Mouse (Mus musculus): ENCODE results near the gene Adgrf2.

DNA sequence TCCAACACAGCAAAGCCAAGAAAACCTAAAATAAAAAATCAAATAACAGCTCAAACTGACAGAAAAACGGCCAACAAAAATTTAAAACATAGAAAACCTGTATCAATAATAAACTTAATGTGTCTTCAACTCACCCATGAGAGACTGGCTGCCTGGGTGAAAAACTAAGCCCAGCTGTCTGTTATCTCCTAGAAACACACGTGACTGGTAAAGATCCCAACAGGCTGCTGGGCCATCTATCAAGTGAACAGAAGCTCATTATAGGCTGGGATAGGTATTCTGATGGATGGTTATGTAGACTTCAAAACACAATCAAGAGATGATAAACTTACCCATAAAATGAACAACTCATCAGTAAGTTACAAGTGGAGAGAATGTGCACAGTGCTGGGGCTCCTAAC is 47.7 kb upstream of the Adgrf2 start:
- TF ChIP-seq POLR2A (IDR thresholded peaks at IDR 0.05; ENCODE audit: control insufficient read depth, extremely low read depth, insufficient read depth, low read length, poor library complexity) (no peak), CTCF (IDR thresholded peaks at IDR 0.05; ENCODE audit: borderline replicate concordance, control insufficient read depth, extremely low read depth, insufficient read depth, low read length, poor library complexity) (no peak)
